Mouse (Mus musculus): ENCODE measurements around the gene Polr3b. TPM values are rescaled to one million over a fixed set of nuclear protein-coding genes. Genes with fewer than 3 reads are reported as not detected.
A peak's percentile ranks its signal among the peaks of the same experiment; 100 is the strongest.

Polr3b gene
- polyA plus RNA-seq, 1 experiment from 2014 or later = 10.8 TPM

GRCm38 (mm10) chr10:84715639-84716038 is 93.5 kb downstream of the Polr3b start:
- Histone ChIP-seq H3K9me3 (no peaks in the 10 kb centered on the region), H3K4me3 (replicated peaks) (no peak overlapping the region), H3K27me3 (replicated peaks) (no peaks in the 10 kb centered on the region), H3K27ac (no peak overlapping the region), H3K4me2 (no peak overlapping the region), H3K36me3 (peaks cover 8% of the 10 kb centered on the region), H3K9ac (no peak overlapping the region), H3K4me1 (no peaks in the 10 kb centered on the region)
- ATAC-seq (ENCODE audit: insufficient read depth, low FRiP score, low read depth) = no peak
- WGBS = 91% methylated on average over 7 of the region's 7 CpGs

GRCm38 (mm10) chr10:84716581-84716980 is 94.5 kb downstream of the Polr3b start:
- Histone ChIP-seq H3K9me3 (no peaks in the 10 kb centered on the region), H3K4me1 (no peaks in the 10 kb centered on the region), H3K27me3 (replicated peaks) (no peaks in the 10 kb centered on the region), H3K27ac (no peak overlapping the region), H3K4me3 (replicated peaks) (no peak overlapping the region), H3K4me2 (no peak overlapping the region), H3K9ac (no peak overlapping the region), H3K36me3 (peaks cover 14% of the 10 kb centered on the region)
- no peak for ATAC-seq (ENCODE audit: insufficient read depth, low FRiP score, low read depth)
- WGBS = 94% methylated on average over 7 of the region's 7 CpGs

GRCm38 (mm10) chr10:84722711-84723110 is 100.6 kb downstream of the Polr3b start:
- Histone ChIP-seq H3K4me3 (replicated peaks) (no peak overlapping the region), H3K9me3 (no peaks in the 10 kb centered on the region), H3K9ac (no peak overlapping the region), H3K27me3 (replicated peaks) (no peaks in the 10 kb centered on the region), H3K27ac (no peak overlapping the region), H3K4me2 (no peak overlapping the region), H3K36me3 (peaks cover 30% of the 10 kb centered on the region), H3K4me1 (no peaks in the 10 kb centered on the region)
- ATAC-seq (ENCODE audit: insufficient read depth, low FRiP score, low read depth) = no peak
- 90% methylated on average over 12 of the region's 12 CpGs for WGBS

- 87% methylated on average over 12 of the region's 12 CpGs for WGBS
- H3K36me3 ChIP-seq = peaks cover 19% of the 10 kb centered on the region; the same call in 1 of the 2 replicates
Measured at GRCm38 (mm10) chr10:84727005-84727404, 104.9 kb downstream of the Polr3b start.

GRCm38 (mm10) chr10:84727760-84728159 is 105.7 kb downstream of the Polr3b start:
- WGBS = 86% methylated on average over 4 of the region's 4 CpGs
- no peak for ATAC-seq (ENCODE audit: insufficient read depth, low FRiP score, low read depth)

More at GRCm38 (mm10) chr10:84727005-84727404, 104.9 kb downstream of the Polr3b start:
- Histone ChIP-seq H3K4me3 (replicated peaks) (no peak overlapping the region), H3K27me3 (replicated peaks) (no peaks in the 10 kb centered on the region), H3K9ac (no peak overlapping the region), H3K27ac (no peak overlapping the region), H3K9me3 (no peaks in the 10 kb centered on the region), H3K4me2 (no peak overlapping the region), H3K4me1 (no peaks in the 10 kb centered on the region)
- ATAC-seq (ENCODE audit: insufficient read depth, low FRiP score, low read depth) = no peak

GRCm38 (mm10) chr10:84730078-84730477 is 108.0 kb downstream of the Polr3b start:
- 87% methylated on average over 3 of the region's 3 CpGs for whole genome bisulfite sequencing
- no peaks in the 10 kb centered on the region for H3K9me3 ChIP-seq
- H3K9ac ChIP-seq = no peak overlapping the region
- 0 out of 2 replicates have a peak, but pooled peaks cover 3% of the 10 kb centered on the region for H3K4me1 ChIP-seq
- ATAC-seq (ENCODE audit: insufficient read depth, low FRiP score, low read depth) = no peak
- H3K27me3 ChIP-seq (replicated peaks) = no peaks in the 10 kb centered on the region
- 0 out of 2 replicates have a peak, but pooled peaks cover 13% of the 10 kb centered on the region for H3K36me3 ChIP-seq
- H3K4me3 ChIP-seq (replicated peaks) = no peak overlapping the region
- no peak overlapping the region for H3K4me2 ChIP-seq
- H3K27ac ChIP-seq = no peak overlapping the region

More at GRCm38 (mm10) chr10:84727760-84728159, 105.7 kb downstream of the Polr3b start:
- Histone ChIP-seq H3K9ac (no peak overlapping the region), H3K4me3 (replicated peaks) (no peak overlapping the region), H3K36me3 (peaks cover 16% of the 10 kb centered on the region; the same call in 1 of the 2 replicates), H3K27me3 (replicated peaks) (no peaks in the 10 kb centered on the region), H3K9me3 (no peaks in the 10 kb centered on the region), H3K4me1 (no peaks in the 10 kb centered on the region), H3K27ac (no peak overlapping the region), H3K4me2 (no peak overlapping the region)

- H3K4me2 ChIP-seq = no peak overlapping the region
- H3K27ac ChIP-seq = no peak overlapping the region
- no peak overlapping the region for H3K4me3 ChIP-seq (replicated peaks)
- WGBS = 84% methylated on average over 9 of the region's 9 CpGs
- H3K27me3 ChIP-seq (replicated peaks) = no peaks in the 10 kb centered on the region
- 0 out of 2 replicates have a peak, but pooled peaks cover 8% of the 10 kb centered on the region for H3K36me3 ChIP-seq
- H3K9me3 ChIP-seq = no peaks in the 10 kb centered on the region
- H3K4me1 ChIP-seq = 0 out of 2 replicates have a peak, but pooled peaks cover 3% of the 10 kb centered on the region
- H3K9ac ChIP-seq = no peak overlapping the region
- ATAC-seq (ENCODE audit: insufficient read depth, low FRiP score, low read depth) = no peak
Measured at GRCm38 (mm10) chr10:84730956-84731355, 108.9 kb downstream of the Polr3b start.

GRCm38 (mm10) chr10:84733511-84733910 is 111.4 kb downstream of the Polr3b start:
- Histone ChIP-seq H3K9ac (no peak overlapping the region), H3K36me3 (no peaks in the 10 kb centered on the region), H3K9me3 (no peaks in the 10 kb centered on the region), H3K4me1 (0 out of 2 replicates have a peak, but pooled peaks cover 3% of the 10 kb centered on the region), H3K27ac (no peak overlapping the region), H3K4me2 (no peak overlapping the region), H3K27me3 (replicated peaks) (no peaks in the 10 kb centered on the region), H3K4me3 (replicated peaks) (no peak overlapping the region)
- 44% methylated on average over 6 of the region's 6 CpGs for WGBS
- ATAC-seq (ENCODE audit: insufficient read depth, low FRiP score, low read depth) = no peak

GRCm38 (mm10) chr10:84754851-84755785 is 133.0 kb downstream of the Polr3b start:
- ATAC-seq (ENCODE audit: insufficient read depth, low FRiP score, low read depth) = no peak
- H3K27me3 ChIP-seq (replicated peaks) = peaks cover 83% of the 10 kb centered on the region
- H3K9ac ChIP-seq = no peak overlapping the region
- no peaks in the 10 kb centered on the region for H3K36me3 ChIP-seq
- no peaks in the 10 kb centered on the region for H3K9me3 ChIP-seq
- no peak overlapping the region for H3K27ac ChIP-seq
- peaks cover 34% of the 10 kb centered on the region for H3K4me1 ChIP-seq
- H3K4me2 ChIP-seq = peak overlapping the region; percentile 60
- WGBS = under 1% methylated on average over 66 of the region's 66 CpGs
- peak overlapping the region; percentile 34 for H3K4me3 ChIP-seq (replicated peaks)

- no peaks in the 10 kb centered on the region for H3K9me3 ChIP-seq
- H3K4me1 ChIP-seq = peaks cover 41% of the 10 kb centered on the region
- no peak within 1 kb of the TSS for H3K27ac ChIP-seq
- peak within 1 kb of the TSS; percentile 34 for H3K4me3 ChIP-seq (replicated peaks)
- WGBS = 2% methylated on average over 24 of the region's 24 CpGs
- H3K4me2 ChIP-seq = peak within 1 kb of the TSS; percentile 60
- no peak for ATAC-seq (ENCODE audit: insufficient read depth, low FRiP score, low read depth)
- peaks cover 90% of the 10 kb centered on the region for H3K27me3 ChIP-seq (replicated peaks)
- no peaks in the 10 kb centered on the region for H3K36me3 ChIP-seq
- no peak within 1 kb of the TSS for H3K9ac ChIP-seq
Measured at GRCm38 (mm10) chr10:84755786-84756203, 133.7 kb downstream of the Polr3b start, which contains the start of gene Rfx4. Gene Rfx4 (plus strand): TSS chr10:84756062.

GRCm38 (mm10) chr10:84756435-84757095 is 134.5 kb downstream of the Polr3b start:
- WGBS = 2% methylated on average over 42 of the region's 42 CpGs
- Histone ChIP-seq H3K4me3 (replicated peaks) (peak overlapping the region; percentile 24), H3K27ac (no peak overlapping the region), H3K9ac (no peak overlapping the region), H3K27me3 (replicated peaks) (peaks cover 93% of the 10 kb centered on the region), H3K9me3 (no peaks in the 10 kb centered on the region), H3K4me1 (peaks cover 42% of the 10 kb centered on the region), H3K36me3 (no peaks in the 10 kb centered on the region), H3K4me2 (peak overlapping the region; percentile 60)
- no peak for ATAC-seq (ENCODE audit: insufficient read depth, low FRiP score, low read depth)
